Mouse (Mus musculus): ENCODE results near the gene Prepl.

- TF ChIP-seq CTCF (IDR thresholded peaks at IDR 0.05) (no peak), EP300 (IDR thresholded peaks at IDR 0.05) (no peak)
These were observed 19.4 kb downstream of the Prepl start for GRCm38 (mm10) chr17:85070658-85071057.

All from lung, postnatal 0 days (tissue).